Mouse (Mus musculus) CH12F3 (cell line): ENCODE results near the gene Gabbr2.
"Not testable (repeated sequence)": the region's sequence is repeated elsewhere in the genome, so short reads cannot be mapped to it uniquely, and the experiment has no call there.

Source experiments
- in situ Hi-C: fragments of 300-500 bp; cut with MboI; formaldehyde crosslinking; loops from 2 replicates; pipeline ENCODE4 v1.14.3; 2020; ENCODE audit warnings: low sequenced_read_pairs

Gabbr2 gene

DNA sequence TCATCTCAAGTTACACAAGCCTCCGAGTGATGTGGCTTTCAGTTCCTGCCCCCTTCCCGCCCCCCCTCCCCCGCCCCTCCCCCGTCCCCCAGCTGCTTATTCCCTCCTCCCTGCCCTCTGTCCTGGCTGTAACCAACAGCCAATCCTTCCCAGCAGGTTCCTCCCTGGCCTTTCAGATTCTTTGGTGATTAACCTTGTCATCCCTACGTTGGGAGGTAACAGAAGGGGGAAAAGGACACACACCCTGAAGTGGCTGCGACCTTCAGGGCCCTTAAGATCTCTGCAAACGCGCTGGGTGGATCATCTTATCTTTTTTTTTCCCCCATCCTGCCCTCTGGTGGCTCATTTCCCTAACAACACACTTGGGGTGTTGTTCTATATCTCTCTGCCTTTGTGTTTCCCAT, 326.3 kb downstream of the Gabbr2 start:
- in situ Hi-C loops, result no loop called here

DNA sequence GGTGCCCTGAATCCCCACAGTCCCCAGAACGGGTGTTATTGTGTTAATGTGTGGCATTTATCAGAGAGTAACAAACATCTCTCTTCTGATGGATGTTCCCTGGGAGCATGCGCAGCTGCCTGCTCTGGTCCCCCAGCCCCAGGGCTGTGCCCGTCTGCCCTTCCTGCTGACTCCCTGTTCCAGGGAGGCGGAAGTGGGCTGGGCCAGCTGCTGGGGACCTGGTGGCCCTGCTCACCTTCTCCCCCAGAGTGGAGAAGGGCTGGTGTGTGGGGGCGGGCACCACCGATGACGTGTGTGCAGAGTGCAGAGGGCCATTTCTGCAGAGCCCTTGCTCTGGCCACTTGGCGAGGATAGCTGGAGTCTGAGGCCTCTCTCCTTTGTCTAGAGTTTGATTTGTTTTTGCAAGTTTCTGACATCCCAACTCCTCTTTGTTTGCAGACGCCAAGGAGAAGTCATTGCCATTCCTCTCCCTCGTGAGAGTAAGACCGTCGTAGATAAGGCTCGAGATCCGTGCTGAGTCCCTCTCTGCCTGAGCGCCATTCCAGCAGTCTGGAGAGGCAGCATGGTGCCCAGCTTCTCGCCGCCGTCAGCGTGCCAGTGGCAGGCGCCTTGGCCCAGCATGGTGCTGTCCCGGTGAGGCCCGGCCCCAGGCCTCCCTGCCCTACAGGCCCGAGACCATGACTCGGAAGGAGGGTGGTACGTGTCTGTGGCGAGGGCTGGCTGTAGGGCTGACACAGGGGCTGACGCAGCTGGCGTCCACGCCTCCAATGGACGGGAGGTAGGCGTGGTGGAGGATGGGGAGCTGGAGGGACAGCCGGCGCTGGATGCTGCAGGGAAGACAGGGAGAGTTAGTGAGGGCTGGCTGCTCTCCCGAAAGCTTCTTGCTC, 327.3 kb downstream of the Gabbr2 start:
- in situ Hi-C loops, result no loop called here

DNA sequence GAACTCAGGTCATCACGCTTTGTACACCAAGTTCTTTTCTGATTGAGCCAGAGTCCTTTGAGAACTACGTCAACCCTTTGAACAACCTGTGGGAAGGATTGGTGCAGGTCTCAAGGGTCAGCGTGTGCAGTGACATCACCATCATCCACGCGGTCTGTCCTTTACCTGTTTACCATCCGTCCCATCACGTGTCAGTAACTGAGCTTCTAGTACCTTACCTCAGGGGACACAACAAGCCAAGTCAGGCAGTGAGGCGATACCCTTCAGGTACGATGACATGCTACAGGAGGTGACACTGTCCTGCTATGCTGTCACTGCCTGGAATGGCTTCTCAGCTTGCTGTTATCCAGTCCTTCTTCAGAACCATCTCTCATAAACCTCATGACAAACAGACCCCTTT, 330.2 kb downstream of the Gabbr2 start:
- in situ Hi-C loops, result no loop called here

DNA sequence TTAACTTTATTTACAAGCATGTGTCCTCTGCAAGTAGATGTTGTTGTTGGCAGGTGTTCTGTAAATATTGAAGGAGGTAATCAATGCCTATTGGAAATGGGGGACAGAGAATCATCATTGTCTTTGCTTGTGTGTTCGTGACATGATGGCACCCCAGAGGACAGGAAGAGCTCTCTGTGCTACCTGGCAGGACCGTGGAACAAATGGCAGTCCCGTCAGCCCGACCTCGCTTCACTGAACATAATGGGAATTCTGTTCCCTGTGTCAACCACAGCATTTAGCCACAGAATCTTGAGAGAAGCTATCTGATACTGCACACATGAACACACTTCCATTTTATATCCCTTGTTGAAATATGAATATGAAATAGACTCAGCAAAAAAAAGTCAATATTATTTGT, 332.7 kb downstream of the Gabbr2 start:
- in situ Hi-C loops, result loop anchor here (10.0 kb wide), 2 partner anchors 54 to 114 kb away; partner anchors contain the start of gene Coro2a

DNA sequence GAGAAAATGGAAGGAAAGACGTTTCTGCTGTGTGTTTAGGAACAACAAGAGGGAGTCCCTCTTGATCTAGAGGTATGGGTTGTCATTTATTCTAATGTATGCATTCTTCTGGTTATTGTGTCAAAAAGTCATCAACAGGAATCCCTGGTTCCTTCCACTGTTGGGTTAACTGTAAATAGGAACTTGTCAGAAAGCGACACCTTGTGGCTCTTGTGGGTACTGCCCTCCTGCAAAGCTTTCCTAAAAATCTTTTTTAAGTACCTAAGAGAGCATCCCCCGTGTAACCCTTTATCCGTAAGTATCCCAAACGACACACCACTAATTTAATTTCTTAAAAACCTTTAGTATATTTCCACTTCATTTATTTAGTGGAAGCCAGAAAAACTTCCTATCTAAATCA, 334.6 kb downstream of the Gabbr2 start:
- in situ Hi-C loops, result loop anchor here (10.0 kb wide), 2 partner anchors 52 to 112 kb away; partner anchors contain the start of gene Coro2a

DNA sequence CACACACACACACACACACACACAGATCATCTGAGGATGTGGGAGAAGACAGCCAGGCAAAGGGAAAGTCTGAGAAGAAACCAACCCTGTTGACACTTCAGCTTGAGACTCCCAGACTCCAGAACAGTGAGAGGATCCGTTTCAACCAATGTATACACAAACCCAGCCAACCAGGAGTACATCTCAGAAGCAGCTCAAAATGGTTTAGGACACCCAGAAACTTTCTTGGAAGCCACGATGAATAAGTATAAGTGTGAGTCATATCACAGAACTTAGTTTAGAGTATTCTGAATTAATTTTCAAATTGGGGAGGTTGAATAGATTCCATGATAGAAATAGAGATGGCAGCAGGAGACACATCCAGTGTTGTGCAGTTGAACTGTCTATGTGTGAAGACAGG, 335.7 kb downstream of the Gabbr2 start:
- in situ Hi-C loops, result loop anchor here (10.0 kb wide), 2 partner anchors 51 to 111 kb away; partner anchors contain the start of gene Coro2a

DNA sequence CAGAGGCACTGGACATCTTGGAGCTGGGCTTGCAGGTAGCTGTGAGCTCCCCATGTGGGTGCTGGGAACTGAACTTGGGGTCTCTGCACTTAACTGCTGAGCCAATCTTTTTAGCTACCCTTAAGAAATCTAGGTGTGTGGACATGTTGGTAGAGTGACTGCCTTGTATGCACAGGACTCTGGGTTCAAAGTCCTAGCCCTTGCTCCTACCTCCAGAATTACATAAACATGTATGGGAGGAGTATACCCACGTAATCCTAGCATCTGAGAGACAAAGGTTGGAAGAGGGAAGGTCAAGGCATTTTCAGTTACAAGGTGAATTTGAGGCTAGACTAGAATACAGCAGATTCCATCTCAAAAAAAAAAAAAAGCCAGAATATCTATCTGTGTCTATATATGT, 336.4 kb downstream of the Gabbr2 start:
- in situ Hi-C loops, result loop anchor here (10.0 kb wide), 2 partner anchors 50 to 110 kb away; partner anchors contain the start of gene Coro2a

DNA sequence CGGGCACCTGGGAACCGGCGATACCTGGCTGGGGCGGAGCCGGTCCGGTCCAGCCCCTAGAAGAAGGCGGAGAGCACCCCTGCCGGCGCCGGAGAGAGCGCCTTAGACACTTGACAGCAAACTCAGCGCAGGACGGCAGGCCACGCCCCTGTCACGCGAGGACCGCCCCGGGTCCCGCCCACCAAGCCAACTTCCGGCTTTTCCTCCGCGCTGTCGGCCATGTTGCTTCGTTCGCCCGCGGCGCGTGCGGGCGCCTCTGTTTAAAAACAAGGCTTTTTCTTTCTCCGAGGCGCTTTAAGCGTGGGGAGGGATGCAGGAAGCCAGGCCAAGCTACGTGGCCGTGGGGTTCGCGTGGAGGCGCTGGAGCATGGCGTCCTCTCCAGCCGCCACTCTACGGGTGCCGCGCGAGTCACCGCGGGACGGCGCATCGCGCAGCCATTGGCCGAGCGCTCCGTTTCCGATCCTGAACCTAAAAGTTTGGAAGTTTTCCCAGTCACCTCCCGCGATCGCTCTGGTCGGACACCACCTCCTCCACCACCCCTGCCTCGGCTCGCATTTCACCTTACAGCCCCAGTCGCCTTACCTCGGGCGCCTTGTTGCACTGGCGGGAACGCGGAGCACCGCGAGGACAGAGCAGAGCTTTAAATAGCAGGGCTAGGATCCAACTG, 341.5 kb downstream of the Gabbr2 start, which contains the start of gene Tbc1d2:
Gene Tbc1d2 (minus strand): TSS at position 124 of the 668 bp plus-strand sequence.
- in situ Hi-C loops, result loop anchor here (10.0 kb wide), 2 partner anchors 45 to 105 kb away; partner anchors contain the start of gene Coro2a

DNA sequence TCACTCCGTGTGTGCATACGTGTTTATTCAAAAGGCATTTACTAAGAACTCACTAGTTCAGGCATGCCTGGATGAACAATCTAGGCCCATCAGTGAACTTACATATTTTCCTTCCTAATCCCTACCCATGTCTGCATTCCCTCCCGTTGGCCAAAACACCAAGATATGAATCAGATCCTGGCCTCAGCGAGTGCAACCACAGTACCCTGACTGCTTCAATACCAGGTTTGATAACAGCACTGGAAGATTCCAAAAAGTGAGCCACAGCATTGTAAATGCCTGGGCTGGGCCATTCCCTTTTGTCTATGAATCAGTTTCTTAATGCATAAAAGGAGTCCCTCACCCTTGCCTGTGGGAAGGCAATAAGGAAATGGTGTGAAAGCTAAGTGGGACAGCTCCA, 342.5 kb downstream of the Gabbr2 start:
- in situ Hi-C loops, result no loop called here

DNA sequence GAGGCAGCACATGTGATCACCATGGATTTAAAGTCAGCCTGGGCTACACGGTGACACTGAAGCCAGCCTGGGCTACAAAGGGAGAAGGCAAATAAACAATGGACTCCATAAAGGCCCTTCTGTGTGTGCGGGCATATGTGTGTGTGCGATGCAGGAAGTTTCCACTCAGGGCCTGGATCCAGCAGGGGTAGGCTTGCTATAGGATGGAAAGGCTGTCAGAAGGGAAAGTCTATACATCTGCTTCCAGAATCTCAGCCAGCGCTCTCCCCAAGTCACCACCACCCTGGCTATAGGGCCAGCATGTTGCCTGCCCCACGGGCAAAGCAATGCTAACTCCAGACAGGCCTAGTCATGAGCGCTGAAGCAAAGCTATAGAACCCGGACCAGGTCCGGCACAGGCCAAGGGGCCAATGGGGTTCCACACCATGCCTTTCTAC, 348.0 kb downstream of the Gabbr2 start:
- in situ Hi-C loops, result no loop called here

DNA sequence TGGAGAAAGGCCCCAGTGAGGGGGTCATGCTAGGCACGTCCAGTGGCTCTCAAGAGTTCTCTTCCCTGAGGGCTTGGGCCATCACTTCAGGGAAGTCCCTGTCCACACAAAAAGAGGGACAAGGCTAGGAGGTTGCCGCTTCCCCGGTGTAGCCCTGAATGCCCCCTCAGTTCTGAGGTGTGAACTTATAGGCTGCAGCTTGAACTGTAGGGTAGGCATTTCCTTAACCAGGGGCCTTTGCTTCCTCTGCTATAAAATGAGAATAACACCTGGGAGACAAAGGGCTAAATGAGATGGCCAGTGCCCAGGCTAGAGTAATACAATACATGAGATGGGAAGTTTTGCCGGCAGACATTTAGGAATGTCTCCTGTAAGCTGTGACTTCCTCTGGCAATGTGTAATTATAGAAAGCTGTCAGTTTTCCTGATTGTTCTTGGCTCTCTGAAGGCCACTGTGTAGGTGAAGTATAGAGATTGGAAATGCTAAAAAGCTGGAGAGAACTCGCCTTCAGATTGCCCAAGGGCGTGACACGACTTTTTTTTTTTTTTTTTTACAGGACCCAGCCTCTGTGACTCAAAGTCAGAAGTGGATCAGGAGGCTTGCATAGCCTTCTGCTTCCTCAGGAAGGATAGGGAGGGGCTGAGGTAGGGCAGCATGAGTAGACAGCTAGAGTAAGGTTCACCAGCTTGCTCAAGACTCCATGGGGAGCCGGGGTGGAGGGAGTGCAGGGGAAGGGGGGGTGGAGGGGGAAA, 348.6 kb downstream of the Gabbr2 start:
- in situ Hi-C loops, result no loop called here

DNA sequence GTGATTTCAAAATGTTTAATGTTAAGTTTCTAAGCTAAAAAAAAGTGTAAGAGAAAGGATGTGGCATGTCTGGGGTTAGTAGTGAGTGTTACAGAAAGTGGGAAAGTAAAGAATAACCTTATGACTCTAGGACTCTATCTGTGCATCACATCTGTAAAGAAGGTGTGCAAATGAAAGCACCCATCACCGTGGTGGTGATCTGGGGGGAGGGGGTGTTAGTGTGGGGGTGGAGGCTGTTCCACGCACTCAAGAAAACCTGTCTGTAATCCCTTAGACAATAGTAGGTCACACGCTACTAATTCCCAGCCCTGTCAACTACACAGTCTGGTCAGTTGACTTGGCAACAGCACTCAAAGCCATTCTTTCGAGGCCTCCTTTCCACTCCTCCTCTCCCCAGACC, 350.4 kb downstream of the Gabbr2 start:
- in situ Hi-C loops, result no loop called here

DNA sequence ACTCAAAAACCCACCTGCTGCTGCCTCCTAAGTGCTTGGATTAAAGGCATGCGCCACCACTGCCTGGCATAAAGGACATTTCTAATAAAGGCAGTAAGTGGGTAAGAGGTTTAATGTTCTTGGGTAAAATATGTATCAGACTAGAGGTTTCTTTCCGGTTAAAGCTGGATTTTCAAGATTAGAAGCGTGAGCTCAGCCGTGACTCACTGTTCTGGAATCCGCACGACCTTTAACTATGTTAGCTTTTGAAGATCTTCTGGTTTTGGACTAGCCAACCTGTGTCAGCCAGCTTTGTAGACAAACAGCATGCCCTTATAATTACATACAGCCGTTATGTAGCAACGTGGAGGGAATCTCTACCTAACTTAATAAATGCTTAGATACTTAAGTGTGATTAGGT, 351.8 kb downstream of the Gabbr2 start:
- in situ Hi-C loops, result no loop called here

DNA sequence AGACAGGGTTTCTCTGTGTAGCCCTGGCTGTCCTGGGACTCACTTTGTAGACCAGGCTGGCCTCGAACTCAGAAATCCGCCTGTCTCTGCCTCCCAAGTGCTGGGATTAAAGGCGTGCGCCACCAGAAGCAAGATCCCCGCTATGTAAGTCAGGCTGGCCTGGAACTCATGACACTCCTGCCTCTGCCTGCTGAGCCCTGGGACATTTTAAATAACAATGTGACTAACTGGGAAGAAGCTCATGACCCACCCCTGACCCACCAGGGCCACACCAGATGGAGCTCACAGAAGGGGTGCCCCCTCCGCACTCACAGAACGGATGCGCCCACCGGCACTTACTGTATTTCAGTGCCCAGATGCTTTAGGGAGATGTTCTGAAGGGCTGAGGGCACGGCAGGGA, 354.4 kb downstream of the Gabbr2 start:
- in situ Hi-C loops, result not testable (repeated sequence)

DNA sequence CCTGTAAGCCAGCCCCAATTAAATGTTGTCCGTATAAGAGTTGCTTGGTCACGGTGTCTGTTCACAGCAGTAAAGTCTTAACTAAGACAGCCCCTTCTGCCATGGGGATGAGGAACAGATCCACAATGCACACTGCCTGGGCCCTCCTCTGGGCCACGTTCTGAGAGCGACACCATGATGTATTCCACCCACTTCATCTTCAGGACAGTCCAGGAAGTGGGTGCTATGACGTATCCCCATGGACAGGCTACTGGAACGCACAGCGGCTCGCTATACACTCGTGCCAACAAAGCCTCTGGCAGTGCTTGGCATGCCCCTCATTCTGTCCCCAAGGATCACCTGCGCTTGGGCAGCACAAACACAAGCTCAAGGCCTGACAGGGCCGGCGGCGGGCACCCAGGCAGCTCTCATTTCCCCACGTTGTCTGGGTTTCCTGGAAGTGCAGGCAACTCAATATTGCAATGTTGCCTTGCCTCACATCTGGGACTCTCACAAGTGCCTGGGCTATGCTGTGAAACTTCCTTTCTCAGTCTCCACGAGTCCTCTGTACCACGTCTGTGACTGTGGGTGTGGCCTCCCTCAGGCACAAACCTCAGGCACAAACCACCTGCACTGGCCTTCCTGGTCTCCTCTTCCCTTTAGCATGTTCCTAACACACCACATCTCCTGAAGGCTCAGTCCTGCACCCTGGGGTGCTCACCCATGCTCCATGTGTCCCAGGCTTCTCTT, 355.8 kb downstream of the Gabbr2 start:
- in situ Hi-C loops, result no loop called here

DNA sequence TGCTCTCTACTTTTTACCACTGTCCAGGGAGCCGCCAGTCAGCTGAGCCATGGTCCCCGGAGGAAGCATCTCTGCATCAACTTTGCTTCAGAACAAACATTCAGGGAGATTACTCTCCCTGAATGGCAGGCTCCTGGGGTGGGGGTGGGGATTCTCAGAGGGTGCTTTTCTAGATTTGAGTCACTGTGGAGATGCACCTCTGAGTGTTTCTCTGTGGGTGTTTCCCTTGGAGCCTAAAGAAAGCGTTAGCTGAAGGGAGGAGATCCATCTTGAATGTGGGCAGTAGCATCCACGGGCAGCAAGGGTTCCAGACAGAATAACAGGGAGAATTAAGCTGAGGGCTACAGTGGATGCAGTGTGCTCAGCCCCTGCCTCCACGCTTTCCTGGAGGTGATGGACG, 356.8 kb downstream of the Gabbr2 start:
- in situ Hi-C loops, result no loop called here

DNA sequence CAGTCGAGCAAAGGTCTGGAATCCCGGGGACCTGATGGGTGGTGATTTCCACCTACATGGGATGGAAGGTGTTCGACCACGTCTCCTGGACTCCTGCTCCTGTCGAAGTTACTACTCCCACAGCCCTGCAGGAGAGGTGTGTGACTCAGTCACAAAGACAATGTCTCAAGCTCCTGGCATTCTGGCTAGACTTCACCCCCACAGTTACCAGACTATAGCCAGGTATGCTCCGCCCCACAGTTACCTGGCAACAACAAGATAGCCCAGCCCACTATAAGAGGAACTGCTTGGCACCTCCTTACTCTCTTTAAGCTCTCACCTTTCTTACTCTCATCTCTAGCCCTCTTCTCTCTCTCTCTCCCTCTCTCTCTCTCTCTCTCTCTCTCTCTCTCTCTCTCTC, 358.1 kb downstream of the Gabbr2 start:
- in situ Hi-C loops, result not testable (repeated sequence)

DNA sequence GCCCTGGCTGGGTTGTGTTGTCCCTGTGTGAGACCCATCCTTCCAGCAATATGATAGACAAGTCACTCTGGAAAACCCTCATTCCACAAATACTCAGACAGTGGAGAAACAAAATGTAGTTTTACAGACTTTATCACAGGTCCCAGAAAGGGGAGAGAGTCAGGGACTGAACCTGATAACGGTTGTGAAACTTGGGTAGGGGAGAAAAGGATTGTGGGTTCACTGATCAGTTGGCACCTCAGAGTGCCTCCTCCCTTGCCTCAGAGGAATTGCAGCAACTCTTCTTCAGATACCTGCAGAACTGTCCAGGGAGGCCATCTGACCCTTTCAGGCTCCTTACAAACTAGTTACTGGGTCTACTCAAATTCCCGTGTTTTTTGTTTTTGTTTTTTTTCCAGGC, 359.2 kb downstream of the Gabbr2 start:
- in situ Hi-C loops, result no loop called here

DNA sequence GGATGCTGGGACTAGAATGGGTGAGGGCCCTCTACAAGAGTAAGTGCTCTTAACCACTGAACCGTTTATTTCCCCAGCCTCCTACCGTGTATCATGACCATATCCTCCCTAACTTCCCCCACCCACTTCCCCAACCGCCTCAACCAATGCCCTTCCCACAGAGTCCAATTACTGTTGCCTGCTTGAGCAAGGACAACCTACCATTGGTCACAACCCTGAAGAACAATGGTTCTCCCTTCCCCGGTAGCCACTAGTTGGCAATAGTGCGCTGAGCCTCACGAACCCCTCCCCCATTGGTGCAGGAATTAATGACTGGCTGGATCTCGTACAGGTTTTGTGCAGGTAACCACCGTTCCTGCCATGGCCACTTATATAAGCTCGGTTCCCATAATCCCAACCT, 361.3 kb downstream of the Gabbr2 start:
- in situ Hi-C loops, result no loop called here

DNA sequence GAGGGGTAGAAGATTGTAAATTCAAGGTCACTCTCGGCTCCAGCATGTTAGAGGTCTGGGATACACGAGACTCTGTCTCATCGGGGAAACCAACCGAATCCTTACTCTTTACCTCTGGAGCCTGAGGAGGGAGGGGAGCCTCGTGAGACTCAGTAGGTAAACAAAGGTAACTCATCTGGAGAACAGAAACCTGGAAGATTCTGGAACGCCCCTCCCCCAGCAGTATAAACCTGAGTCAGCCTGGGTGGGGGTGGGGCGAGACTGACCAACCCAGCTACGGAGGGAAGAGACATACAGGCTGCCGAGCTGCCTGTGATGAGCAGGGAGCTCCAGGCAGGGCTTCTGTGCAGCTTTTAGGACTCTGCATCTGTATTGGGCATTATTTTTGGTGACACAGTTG, 362.8 kb downstream of the Gabbr2 start:
- in situ Hi-C loops, result no loop called here
